Mouse (Mus musculus) cerebellum, postnatal 36 days (tissue): ENCODE results near the gene Stx12.
"Not testable (repeated sequence)": the region's sequence is repeated elsewhere in the genome, so short reads cannot be mapped to it uniquely, and the experiment has no call there.

Source experiments
- DNase-seq, 2 experiments: peaks; one replicate each; pipeline ENCODE4 v3.0.0; 2021 to 2022; ENCODE audit warnings: mixed read lengths in 2 of 2

The Stx12 gene

GRCm38 (mm10) chr4:132884064-132884843 is at the start of gene Stx12:
TSS of gene Stx12 (minus strand) at chr4:132884509.
- DNase-seq = peak; percentile 87 to 90

GRCm38 (mm10) chr4:132932752-132933404 is 48.6 kb upstream of the Stx12 start:
- no peak for DNase-seq

- DNase-seq = peak; percentile 49 to 63
Observed at GRCm38 (mm10) chr4:132930784-132931183, 46.5 kb upstream of the Stx12 start.

- not testable (repeated sequence) for DNase-seq
Observed at GRCm38 (mm10) chr4:132926520-132926919, 42.2 kb upstream of the Stx12 start.

- DNase-seq = peak; percentile 100
Observed at GRCm38 (mm10) chr4:132922558-132923008, 38.3 kb upstream of the Stx12 start, which contains the start of gene Fam76a. TSS of gene Fam76a (minus strand) at chr4:132922558.

- DNase-seq = no peak
Observed at GRCm38 (mm10) chr4:132922061-132922530, 37.8 kb upstream of the Stx12 start.

GRCm38 (mm10) chr4:132921488-132921887 is 37.2 kb upstream of the Stx12 start:
- DNase-seq = no peak

GRCm38 (mm10) chr4:132920171-132920570 is 35.9 kb upstream of the Stx12 start:
- no peak for DNase-seq

GRCm38 (mm10) chr4:132918493-132918892 is 34.2 kb upstream of the Stx12 start:
- not testable (repeated sequence) for DNase-seq

GRCm38 (mm10) chr4:132912156-132912555 is 27.8 kb upstream of the Stx12 start:
- no peak for DNase-seq

- DNase-seq = no peak
Observed at GRCm38 (mm10) chr4:132905843-132906360, 21.6 kb upstream of the Stx12 start.

- no peak for DNase-seq
Observed at GRCm38 (mm10) chr4:132904765-132905309, 20.5 kb upstream of the Stx12 start.

- DNase-seq = no peak
Observed at GRCm38 (mm10) chr4:132904071-132904470, 19.8 kb upstream of the Stx12 start.

GRCm38 (mm10) chr4:132898197-132898596 is 13.9 kb upstream of the Stx12 start:
- no peak for DNase-seq

- DNase-seq = no peak
Observed at GRCm38 (mm10) chr4:132894402-132894801, 10.1 kb upstream of the Stx12 start.

GRCm38 (mm10) chr4:132884844-132885374 is 600 bp upstream of the Stx12 start:
- no peak for DNase-seq

GRCm38 (mm10) chr4:132883561-132884063 is 697 bp downstream of the Stx12 start:
- DNase-seq = no peak

- DNase-seq = no peak
Observed at GRCm38 (mm10) chr4:132874363-132875097, 9.8 kb downstream of the Stx12 start.

- DNase-seq = no peak
Observed at GRCm38 (mm10) chr4:132873481-132874362, 10.6 kb downstream of the Stx12 start.

GRCm38 (mm10) chr4:132871116-132871515 is 13.2 kb downstream of the Stx12 start:
- DNase-seq = no peak

- DNase-seq = no peak
Observed at GRCm38 (mm10) chr4:132864856-132865255, 19.5 kb downstream of the Stx12 start.
